Mouse (Mus musculus) embryonic facial prominence, embryonic 14.5 days (tissue): Measurements from ENCODE around the gene Zscan10. TPM values are rescaled to one million over a fixed set of nuclear protein-coding genes. Genes with fewer than 3 reads are reported as not detected.

Source experiments
- ATAC-seq: fragments of 200-750 bp; cut with Nextera tagmentation; 2 replicates; pipeline ENCODE4 v1.8.0; 2017; ENCODE audit warnings: low read depth, moderate number of reproducible peaks, moderate TSS enrichment
- DNase-seq: peaks from one replicate; pipeline ENCODE4 v3.0.0-alpha.2; 2015; ENCODE audit warnings: low spot score
- H3K27ac ChIP-seq: fragments of 300-500 bp; sonication (generic); replicated peaks from 2 replicates; pipeline ENCODE4 v1.5.1; 2014; ENCODE audit warnings: low read depth, mild to moderate bottlenecking, low read length, moderate library complexity
- H3K27me3 ChIP-seq: fragments of 300-500 bp; sonication (generic); replicated peaks from 2 replicates; pipeline ENCODE4 v1.6.1; 2014; ENCODE audit warnings: low read length; ENCODE audit not compliant: control insufficient read depth, insufficient read depth
- H3K36me3 ChIP-seq: fragments of 300-500 bp; sonication (generic); 2 replicates; pipeline ENCODE4 v1.6.1; 2014; ENCODE audit warnings: low read length, mixed read lengths; ENCODE audit not compliant: control insufficient read depth, insufficient read depth
- H3K4me1 ChIP-seq: fragments of 300-500 bp; sonication (generic); 2 replicates; pipeline ENCODE4 v1.6.1; 2014; ENCODE audit warnings: antibody characterized with exemption, low read length; ENCODE audit not compliant: control insufficient read depth, insufficient read depth
- H3K4me2 ChIP-seq: fragments of 300-500 bp; sonication (generic); 2 replicates; pipeline ENCODE4 v1.6.1; 2014; ENCODE audit warnings: low read depth, mild to moderate bottlenecking, low read length, moderate library complexity, mixed read lengths
- H3K4me3 ChIP-seq: fragments of 300-500 bp; sonication (generic); 2 replicates; pipeline ENCODE4 v1.5.1; 2014; ENCODE audit warnings: low read depth, mild to moderate bottlenecking, low read length
- H3K9ac ChIP-seq: fragments of 300-500 bp; sonication (generic); 2 replicates; pipeline ENCODE4 v1.6.1; 2014; ENCODE audit warnings: low read depth, mild to moderate bottlenecking, low read length, moderate library complexity, mixed read lengths
- H3K9me3 ChIP-seq: fragments of 300-500 bp; sonication (generic); 2 replicates; pipeline ENCODE4 v1.6.1; 2016; ENCODE audit warnings: low read length; ENCODE audit not compliant: control insufficient read depth
- WGBS: fragments of 180-500 bp; shearing (Covaris S2); extraction: QIAGEN DNeasy Blood & Tissue Kit; methylation state at CpG from one replicate; pipeline ENCODE4 v1.1.7; 2014; 5-methylcytosine and 5-hydroxymethylcytosine counted together
- polyA plus RNA-seq: library from polyadenylated mRNA; unstranded; fragments of >200 nt; fragmentation: Nextera tagmentation; extraction: Ambion mirVana; gene quantifications from 2 replicates; pipeline ENCODE4 v1.2.1, GENCODE M21; 2014

Zscan10 gene
- polyA plus RNA-seq, 1 experiment from 2014 or later, result 0.14 TPM

DNA sequence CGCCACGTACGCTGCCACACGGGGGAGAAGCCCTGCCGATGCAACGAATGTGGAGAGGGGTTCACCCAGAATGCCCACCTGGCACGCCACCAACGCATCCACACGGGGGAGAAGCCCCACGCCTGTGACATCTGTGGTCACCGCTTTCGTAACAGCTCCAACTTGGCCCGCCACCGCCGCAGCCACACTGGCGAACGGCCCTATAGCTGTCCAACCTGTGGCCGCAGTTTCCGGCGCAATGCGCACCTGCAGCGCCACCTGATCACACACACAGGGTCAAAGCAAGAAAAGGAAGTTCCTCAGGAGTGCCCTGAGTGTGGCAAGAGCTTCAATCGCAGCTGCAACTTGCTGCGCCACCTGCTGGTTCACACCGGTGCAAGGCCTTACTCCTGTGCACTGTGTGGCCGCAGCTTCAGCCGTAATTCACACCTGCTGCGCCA lies 9.7 kb downstream of the Zscan10 start:
- Histone ChIP-seq H3K27me3 (no peaks in the 10 kb centered on the region), H3K27ac (no peak overlapping the region), H3K4me1 (no peaks in the 10 kb centered on the region), H3K36me3 (no peaks in the 10 kb centered on the region), H3K4me3 (no peak overlapping the region), H3K4me2 (no peak overlapping the region), H3K9me3 (no peaks in the 10 kb centered on the region), H3K9ac (no peak overlapping the region)
- WGBS, result 86% methylated on average over 28 of the region's 28 CpGs
- ATAC-seq (peak; percentile 78), DNase-seq (peak; percentile 44)

DNA sequence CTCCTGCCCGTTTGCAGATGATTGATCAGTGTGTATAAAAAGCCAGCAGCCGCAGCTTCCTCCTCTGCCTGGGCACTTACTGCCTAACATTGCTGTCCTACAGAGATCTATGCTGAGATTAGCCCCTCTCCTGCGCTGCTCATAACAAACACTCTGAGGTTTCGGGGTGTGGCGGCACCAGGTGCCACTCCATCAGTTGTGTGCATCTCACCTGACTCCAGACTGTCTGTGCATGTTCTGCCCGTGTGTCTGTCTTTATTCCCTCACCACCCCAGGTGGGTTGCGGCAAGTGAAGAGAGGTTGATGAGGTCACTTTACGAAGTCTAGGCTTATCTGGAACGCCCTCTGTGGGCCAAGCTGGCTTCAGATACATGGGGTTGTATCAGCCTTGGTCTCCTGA lies 16.4 kb downstream of the Zscan10 start:
- H3K4me1 ChIP-seq, result no peaks in the 10 kb centered on the region
- no peak overlapping the region for H3K9ac ChIP-seq
- H3K9me3 ChIP-seq, result no peaks in the 10 kb centered on the region
- ATAC-seq (no peak), DNase-seq (no peak)
- no peaks in the 10 kb centered on the region for H3K36me3 ChIP-seq
- 59% methylated on average over 9 of the region's 9 CpGs for WGBS
- no peak overlapping the region for H3K4me2 ChIP-seq
- no peaks in the 10 kb centered on the region; the same call in 1 of the 2 replicates for H3K27me3 ChIP-seq
- no peak overlapping the region for H3K4me3 ChIP-seq
- H3K27ac ChIP-seq, result no peak overlapping the region

- Histone ChIP-seq H3K9ac (no peak overlapping the region), H3K4me3 (no peak overlapping the region), H3K4me1 (no peaks in the 10 kb centered on the region), H3K27me3 (no peaks in the 10 kb centered on the region; the same call in none of the 2 replicates), H3K27ac (no peak overlapping the region), H3K9me3 (no peaks in the 10 kb centered on the region), H3K36me3 (no peaks in the 10 kb centered on the region), H3K4me2 (no peak overlapping the region)
- 74% methylated on average over 7 of the region's 7 CpGs for WGBS
- no peak for ATAC-seq
- no peak for DNase-seq
Measured at GRCm38 (mm10) chr17:23620351-23620750, 19.7 kb downstream of the Zscan10 start.

DNA sequence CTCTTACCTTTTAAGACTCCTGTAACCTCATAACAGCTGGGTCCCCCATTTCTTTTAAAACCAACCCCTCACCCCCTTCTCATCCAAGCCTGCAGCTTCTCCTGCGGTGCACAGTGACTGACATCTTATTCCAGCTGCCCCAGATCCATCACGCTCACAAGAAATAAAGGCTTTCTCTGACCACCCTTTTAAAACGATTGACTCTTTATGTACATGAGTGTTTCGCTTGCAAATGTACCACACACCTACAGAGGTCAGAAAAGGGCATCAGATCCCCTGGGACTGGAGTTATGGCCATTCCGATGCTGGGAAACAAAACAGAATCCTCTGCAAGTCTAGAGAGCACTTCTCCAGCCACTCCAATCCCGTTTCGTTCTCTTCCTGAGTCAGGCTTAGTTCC lies 27.2 kb downstream of the Zscan10 start:
- no peak for ATAC-seq
- Histone ChIP-seq H3K4me3 (no peak overlapping the region), H3K9ac (no peak overlapping the region), H3K27me3 (no peaks in the 10 kb centered on the region; the same call in 1 of the 2 replicates), H3K36me3 (no peaks in the 10 kb centered on the region), H3K4me1 (no peaks in the 10 kb centered on the region), H3K4me2 (no peak overlapping the region), H3K27ac (no peak overlapping the region), H3K9me3 (no peaks in the 10 kb centered on the region)
- 35% methylated on average over 7 of the region's 7 CpGs for WGBS
- DNase-seq, result no peak

DNA sequence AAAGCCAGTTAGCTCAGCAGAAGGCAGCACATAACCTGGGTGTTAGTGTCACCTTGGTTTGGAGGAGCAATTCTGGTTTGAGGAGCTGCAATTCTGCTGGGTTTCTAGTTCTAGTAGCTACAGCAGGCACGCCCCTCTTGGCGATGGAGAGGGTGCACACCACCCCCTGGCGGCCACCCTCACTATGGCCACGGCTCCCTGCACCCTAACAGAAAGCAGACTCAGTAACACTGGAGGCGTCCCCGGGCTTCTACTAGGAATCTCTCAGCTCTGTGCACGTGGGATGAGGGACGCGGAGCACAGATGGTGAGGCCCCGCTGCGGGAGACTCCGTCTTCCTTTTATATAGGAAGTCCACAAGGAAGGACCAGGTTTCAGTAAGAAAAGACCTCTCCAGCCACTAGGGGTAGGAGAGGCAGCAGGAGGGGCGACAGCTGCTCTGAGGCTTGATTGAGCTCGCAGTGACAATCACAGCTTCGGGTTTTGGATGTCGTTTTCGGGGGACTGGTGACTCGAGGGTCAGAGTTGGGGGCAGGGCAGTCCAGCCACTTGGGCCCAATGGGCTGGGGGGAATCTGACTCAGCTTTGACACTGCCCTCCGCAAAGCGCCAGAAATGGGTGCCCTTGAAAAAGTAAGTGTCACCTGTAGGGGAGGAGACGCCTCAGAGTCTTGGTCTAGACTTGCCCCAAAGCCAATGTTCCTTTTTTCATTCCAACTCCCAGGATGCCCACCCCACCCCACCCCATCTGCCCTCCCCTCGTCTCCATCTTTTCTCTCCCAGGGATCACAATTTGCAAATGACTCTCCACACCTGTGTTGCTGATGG lies 29.8 kb downstream of the Zscan10 start:
- Histone ChIP-seq H3K4me1 (no peaks in the 10 kb centered on the region), H3K36me3 (no peaks in the 10 kb centered on the region), H3K9me3 (no peaks in the 10 kb centered on the region), H3K27ac (no peak overlapping the region), H3K4me3 (peak overlapping the region; percentile 17; the same call in 1 of the 2 replicates), H3K27me3 (no peaks in the 10 kb centered on the region), H3K9ac (peak overlapping the region; percentile 34), H3K4me2 (peak overlapping the region; percentile 54)
- DNase-seq (peak; percentile 74), ATAC-seq (peak; percentile 92)
- 14% methylated on average over 22 of the region's 22 CpGs for WGBS

GRCm38 (mm10) chr17:23631241-23631640 lies 30.6 kb downstream of the Zscan10 start:
- no peak for DNase-seq
- H3K9ac ChIP-seq, result no peak overlapping the region
- H3K27me3 ChIP-seq, result no peaks in the 10 kb centered on the region
- H3K27ac ChIP-seq, result no peak overlapping the region
- 82% methylated on average over 8 of the region's 8 CpGs for WGBS
- H3K4me3 ChIP-seq, result no peak overlapping the region
- H3K4me1 ChIP-seq, result no peaks in the 10 kb centered on the region
- no peaks in the 10 kb centered on the region for H3K9me3 ChIP-seq
- ATAC-seq, result no peak
- H3K36me3 ChIP-seq, result no peaks in the 10 kb centered on the region
- no peak overlapping the region for H3K4me2 ChIP-seq

DNA sequence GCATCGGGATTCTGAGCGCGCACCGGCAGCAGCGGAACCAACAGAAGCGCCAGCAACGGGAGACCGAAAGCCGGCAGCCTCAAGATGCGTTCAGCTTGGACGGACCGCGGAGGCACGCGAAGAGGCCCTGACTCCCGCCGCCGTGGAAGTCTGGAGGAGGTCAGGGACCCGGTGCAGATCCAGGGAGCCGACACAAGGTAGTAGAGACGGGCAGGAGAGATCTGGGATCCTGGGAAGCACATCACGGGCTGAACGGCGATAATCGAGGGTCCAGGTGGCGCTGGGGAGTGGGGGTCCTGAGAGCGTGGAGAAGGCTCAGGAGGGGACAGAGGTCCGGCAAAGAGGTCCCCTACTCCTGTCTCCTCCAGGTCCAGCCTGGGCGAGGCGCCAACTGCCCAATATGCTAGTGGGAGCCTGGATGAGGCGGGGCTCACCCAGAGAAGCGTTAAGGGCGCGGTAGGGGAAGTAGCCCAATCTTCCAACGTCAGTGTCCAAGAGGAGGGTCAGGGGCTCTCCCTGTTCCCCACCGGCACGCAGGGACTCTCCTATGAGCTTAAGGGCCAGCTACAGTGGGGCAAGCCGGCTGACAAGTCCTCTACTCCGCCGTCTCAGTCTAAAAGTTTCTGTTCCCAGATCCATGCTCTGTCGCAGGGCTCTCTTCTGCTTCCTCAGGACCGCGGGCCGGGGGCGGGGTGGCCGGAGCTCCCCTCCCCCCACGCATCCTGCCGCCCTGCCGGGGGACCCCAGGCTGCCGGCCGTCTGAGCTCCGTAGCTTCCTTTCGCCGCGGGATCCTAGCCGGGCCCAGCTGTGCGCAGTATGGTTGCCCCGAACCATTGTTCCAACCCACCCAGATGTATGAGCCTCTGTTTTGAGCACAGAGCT lies 44.2 kb downstream of the Zscan10 start, which contains the start of gene Mmp25:
Mmp25 (minus strand) TSS at position 665 of the 883 bp plus-strand sequence.
- under 1% methylated on average over 48 of the region's 58 CpGs for WGBS

GRCm38 (mm10) chr17:23645894-23646293 lies 45.2 kb downstream of the Zscan10 start:
- DNase-seq (peak; percentile 4), ATAC-seq (no peak)
- H3K9me3 ChIP-seq, result 0 out of 2 replicates have a peak, but pooled peaks cover 5% of the 10 kb centered on the region
- H3K27me3 ChIP-seq, result peaks cover 33% of the 10 kb centered on the region
- H3K4me3 ChIP-seq, result no peak overlapping the region
- H3K4me2 ChIP-seq, result no peak overlapping the region
- no peak overlapping the region for H3K9ac ChIP-seq
- no peak overlapping the region for H3K27ac ChIP-seq
- H3K36me3 ChIP-seq, result no peaks in the 10 kb centered on the region
- H3K4me1 ChIP-seq, result 0 out of 2 replicates have a peak, but pooled peaks cover 3% of the 10 kb centered on the region
- 23% methylated on average over 10 of the region's 10 CpGs for WGBS

More for the DNA sequence above, 44.2 kb downstream of the Zscan10 start, which contains the start of gene Mmp25:
- Histone ChIP-seq H3K4me3 (peak within 1 kb of the TSS; percentile 46), H3K9ac (peak within 1 kb of the TSS; percentile 59), H3K27ac (no peak within 1 kb of the TSS), H3K4me1 (0 out of 2 replicates have a peak, but pooled peaks cover 3% of the 10 kb centered on the region), H3K27me3 (peaks cover 33% of the 10 kb centered on the region), H3K9me3 (0 out of 2 replicates have a peak, but pooled peaks cover 5% of the 10 kb centered on the region), H3K4me2 (peak within 1 kb of the TSS; percentile 83), H3K36me3 (no peaks in the 10 kb centered on the region)
- ATAC-seq, result peak; percentile 33; the same call in 1 of the 2 replicates
- DNase-seq, result peak; percentile 17
